Mouse (Mus musculus) frontal cortex, postnatal 25 days (tissue): ENCODE data around the gene Arid3b.

Experiments used
- DNase-seq, 2 experiments: peaks; one replicate each; pipeline ENCODE4 v3.0.0; 2022; ENCODE audit warnings: low spot score in 2 of 2

Gene Arid3b

DNA sequence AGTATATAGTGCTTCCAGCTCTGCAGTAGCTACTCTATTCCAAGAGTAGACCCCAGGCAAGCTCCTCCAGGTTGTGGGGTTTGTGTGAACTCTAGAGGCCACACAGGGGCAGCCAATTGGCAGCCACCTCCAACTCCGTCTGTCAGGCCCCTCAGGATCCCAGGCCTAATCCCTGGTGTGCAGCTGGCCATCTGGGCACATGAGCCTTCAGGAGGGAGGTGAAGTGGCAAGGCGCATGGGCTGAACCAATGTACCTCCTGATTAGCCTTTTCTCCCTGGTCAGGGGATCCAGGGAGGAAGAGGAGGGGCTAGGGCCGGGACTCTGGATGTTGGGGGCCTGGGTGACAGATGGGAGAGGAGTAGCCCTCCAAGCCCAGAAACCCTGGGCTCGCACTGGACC is 60.9 kb downstream of the Arid3b start:
- no peak for DNase-seq

DNA sequence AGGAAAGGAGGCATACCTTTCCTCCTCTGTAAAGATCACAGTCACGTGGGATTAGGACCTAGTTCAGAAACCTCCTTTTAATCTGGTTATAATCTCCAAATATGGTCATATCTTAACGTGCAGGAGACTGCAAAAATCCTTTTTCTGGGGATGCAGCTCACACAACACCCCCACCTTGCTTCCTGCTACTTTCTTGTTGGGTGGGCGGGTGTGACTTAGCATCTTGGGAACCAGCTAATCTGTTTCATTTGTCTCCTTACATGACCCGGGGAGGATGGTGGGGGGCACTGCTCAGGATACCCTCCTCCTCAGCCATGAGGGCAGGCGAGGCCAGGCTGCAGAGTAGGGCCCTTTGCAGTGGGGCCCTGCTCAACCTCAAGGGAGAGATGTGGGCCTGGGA is 61.6 kb downstream of the Arid3b start:
- peak in 1 of 2 experiments; percentile 47 for DNase-seq

DNA sequence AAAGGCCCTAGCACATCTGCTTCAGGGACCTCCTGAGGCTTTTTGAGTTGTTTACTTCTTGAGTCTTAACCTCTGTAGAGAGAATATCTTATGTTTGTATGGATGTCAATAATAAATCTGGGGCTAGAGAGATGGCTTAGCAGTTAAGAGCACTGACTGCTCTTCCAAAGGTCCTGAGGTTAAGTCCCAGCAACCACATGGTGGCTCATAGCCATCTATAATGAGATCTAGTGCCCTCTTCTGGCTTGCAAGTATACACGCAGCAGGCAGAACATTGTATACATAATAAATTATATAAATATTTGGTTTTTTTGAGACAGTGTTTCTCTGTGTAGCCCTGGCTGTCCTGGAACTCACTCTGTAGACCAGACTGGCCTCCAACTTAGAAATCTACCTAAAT is 62.4 kb downstream of the Arid3b start:
- DNase-seq = no peak

GRCm38 (mm10) chr9:57773754-57774153 is 62.8 kb downstream of the Arid3b start:
- DNase-seq = no peak

GRCm38 (mm10) chr9:57770836-57771235 is 65.8 kb downstream of the Arid3b start:
- no peak for DNase-seq

GRCm38 (mm10) chr9:57770214-57770613 is 66.4 kb downstream of the Arid3b start:
- DNase-seq = no peak

DNA sequence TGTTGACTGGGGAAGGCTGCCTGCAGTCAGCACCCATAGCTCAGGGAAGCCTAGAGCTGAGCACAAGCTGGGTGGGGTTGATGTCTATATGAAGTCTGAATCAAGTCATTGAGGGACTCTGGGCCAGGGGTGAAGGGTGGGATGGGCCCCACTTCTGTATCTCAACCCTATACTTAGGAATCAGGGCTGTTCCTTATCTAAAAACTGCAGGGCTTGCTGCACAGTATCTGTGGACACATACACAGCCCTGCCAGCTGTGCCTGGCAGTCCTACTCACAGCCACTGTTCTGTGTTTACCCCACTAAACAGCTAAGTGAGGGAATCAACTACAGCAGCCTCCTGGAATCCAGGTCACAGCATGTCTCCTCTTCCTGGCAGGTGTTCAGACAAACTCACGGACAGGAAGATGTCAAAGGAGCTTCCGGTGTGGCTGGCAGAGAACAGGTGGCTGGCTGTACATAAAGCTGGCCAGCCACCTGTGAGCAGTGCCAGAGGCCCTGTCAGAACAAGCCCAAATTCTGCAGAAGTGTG is 67.0 kb downstream of the Arid3b start:
- no peak for DNase-seq

GRCm38 (mm10) chr9:57767231-57767630 is 69.4 kb downstream of the Arid3b start:
- no peak for DNase-seq

- no peak for DNase-seq
Observed at GRCm38 (mm10) chr9:57766431-57766830, 70.2 kb downstream of the Arid3b start.

GRCm38 (mm10) chr9:57765364-57766351 is 70.9 kb downstream of the Arid3b start, which contains the start of gene Clk3:
TSS of gene Clk3 (minus strand) at chr9:57765860.
- peak; percentile 53 to 63 for DNase-seq

- DNase-seq = peak; percentile 84 to 88
Observed at GRCm38 (mm10) chr9:57764974-57765363, 71.6 kb downstream of the Arid3b start.

GRCm38 (mm10) chr9:57764147-57764973 is 72.2 kb downstream of the Arid3b start:
- peak; percentile 67 to 71 for DNase-seq

DNA sequence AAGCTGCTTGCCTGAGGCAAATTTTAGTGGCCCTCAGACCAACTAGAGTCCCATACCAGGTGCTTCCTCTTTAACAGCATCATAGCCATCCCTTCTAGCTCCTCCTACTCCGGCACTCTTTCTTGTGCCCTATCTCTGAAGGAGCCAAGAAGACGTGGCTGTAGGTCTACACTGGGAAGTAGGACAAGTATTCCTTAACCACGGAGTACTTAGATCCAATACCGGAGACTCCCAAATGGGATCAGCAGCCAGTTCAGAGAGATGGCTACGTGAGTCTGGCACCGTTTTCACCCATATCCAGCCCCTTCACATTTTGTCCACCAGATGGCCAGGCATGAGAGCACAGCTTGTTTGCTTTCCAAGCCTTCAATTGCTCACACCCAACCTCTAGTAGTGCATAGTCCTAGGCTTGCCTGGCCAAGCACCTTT is 74.0 kb downstream of the Arid3b start:
- DNase-seq = no peak

- no peak for DNase-seq
Observed at GRCm38 (mm10) chr9:57761563-57762551, 74.7 kb downstream of the Arid3b start.

- no peak for DNase-seq
Observed at GRCm38 (mm10) chr9:57760416-57761146, 76.0 kb downstream of the Arid3b start.

DNA sequence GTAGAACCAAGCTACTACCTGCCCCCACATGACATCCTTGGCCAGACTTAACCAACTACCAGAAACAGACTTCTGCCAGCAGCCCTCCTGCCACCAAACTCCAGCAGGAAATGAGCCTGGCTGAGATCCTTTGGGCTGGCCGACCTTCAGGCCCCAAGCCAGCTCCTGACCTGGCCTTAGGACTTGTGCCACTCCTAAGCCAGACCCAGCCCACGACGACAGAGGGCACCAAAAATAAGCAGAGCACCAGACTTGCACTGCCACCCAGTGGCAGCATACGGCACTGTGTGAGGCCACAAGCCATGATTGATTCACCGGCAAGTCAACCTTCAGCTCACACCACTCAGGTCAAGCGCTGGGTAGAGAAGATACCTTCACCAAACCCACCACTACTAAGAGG is 77.3 kb downstream of the Arid3b start:
- peak; percentile 47 to 55 for DNase-seq

GRCm38 (mm10) chr9:57758528-57758927 is 78.1 kb downstream of the Arid3b start:
- no peak for DNase-seq

DNA sequence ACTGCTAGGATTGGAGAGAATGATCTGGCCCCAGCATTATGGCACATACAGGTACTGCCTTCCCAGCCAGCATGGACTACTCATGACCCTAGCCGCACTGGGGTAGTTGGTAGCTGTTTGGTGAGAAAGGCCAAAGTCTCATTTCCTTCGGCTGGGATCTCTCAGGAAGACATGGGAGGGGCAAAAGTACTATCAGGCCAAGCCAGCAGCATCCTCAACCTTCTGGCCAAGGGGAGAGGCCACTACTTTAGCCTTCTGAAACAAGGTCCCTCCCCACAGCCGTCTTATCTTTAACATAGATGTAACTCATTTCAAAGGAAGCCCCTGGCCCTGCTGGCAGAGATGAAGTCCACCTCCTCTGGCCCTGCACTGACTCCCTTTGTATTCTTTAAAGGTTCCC is 79.0 kb downstream of the Arid3b start:
- no peak for DNase-seq

DNA sequence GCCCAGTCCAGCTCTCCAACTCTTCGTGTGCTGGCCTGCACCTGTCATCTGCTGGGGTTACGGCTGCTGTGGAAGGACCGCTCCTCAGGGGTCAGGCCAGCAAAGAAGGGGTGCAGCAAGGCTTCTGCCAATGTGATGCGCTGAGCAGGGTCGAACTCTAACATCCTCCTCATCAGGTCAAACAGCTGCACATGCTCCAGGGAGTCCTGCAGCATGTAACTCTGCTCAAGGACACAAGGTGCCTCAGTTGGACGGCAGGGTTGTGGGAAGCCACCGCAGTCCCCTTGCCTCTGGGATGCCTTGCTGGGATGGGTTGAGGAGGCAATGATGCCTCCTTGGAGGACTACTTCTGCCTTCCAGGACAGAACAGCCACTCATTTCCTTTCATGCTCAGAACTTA is 85.7 kb downstream of the Arid3b start:
- DNase-seq = no peak

GRCm38 (mm10) chr9:57748831-57749230 is 87.8 kb downstream of the Arid3b start:
- no peak for DNase-seq
